In the genomic region with DNA sequence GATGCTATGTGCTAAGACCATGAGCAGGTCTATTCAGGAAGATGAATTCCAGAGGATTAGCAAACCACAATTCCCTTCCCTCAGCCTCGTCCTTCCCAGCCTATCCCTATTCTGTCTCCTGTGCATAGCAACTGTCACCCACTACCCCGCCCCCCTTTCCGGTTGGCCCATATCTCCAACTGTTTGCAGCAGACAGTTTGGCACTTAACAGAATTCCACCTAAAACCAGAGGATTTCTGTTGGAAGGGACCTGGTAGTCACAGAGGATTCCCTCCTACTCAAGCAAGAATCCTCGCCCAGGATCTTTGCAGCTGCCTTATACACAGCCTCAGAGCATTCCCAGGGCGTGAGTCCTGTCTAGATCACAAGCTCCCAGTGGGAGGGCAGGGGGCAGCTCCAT, we compare ENCODE assay signal across 9 mouse cellular contexts. TPM values are rescaled to one million over a fixed set of nuclear protein-coding genes. Genes with fewer than 3 reads are reported as not detected.
DNase-seq lines count a peak whose midpoint lies in the region; ATAC-seq and TF ChIP-seq lines count a peak whose summit lies in the region.
"Had no signal": no experiment of that assay in that cellular context is flagged by ENCODE, and none has a peak within 500 bp of the region (broad histone marks: within the 10 kb centered on the region; RNA-seq: fewer than 3 reads in every experiment).

No protein-coding gene starts in this region.

- TF ChIP-seq CTCF in intestine, postnatal 0 days (IDR thresholded peaks at IDR 0.05; ENCODE audit: low read depth), result no peak
- TF ChIP-seq CTCF in testis, adult 2 months (IDR thresholded peaks at IDR 0.05; ENCODE audit: control insufficient read depth, insufficient read depth, insufficient replicate concordance, low read depth, low read length), result no peak

- no peak overlapping the region for H3K4me2 ChIP-seq in intestine, embryonic 14.5 days (ENCODE audit: low read length)
- no peak overlapping the region for H3K4me2 ChIP-seq in intestine, postnatal 0 days (replicated peaks; ENCODE audit: low read depth)
- no peak overlapping the region for H3K4me2 ChIP-seq in intestine, embryonic 15.5 days (replicated peaks)

- WGBS in intestine, embryonic 14.5 days, result 36% methylated on average over 5 of the region's 5 CpGs
- WGBS in intestine, postnatal 0 days, result 52% methylated on average over 5 of the region's 5 CpGs
- WGBS in intestine, embryonic 15.5 days, result 27% methylated on average over 5 of the region's 5 CpGs

- peaks cover 6% of the 10 kb centered on the region; the same call in 1 of the 2 replicates for H3K4me1 ChIP-seq in intestine, embryonic 14.5 days (replicated peaks; ENCODE audit: control insufficient read depth, insufficient read depth, low read length)
- 0 out of 2 replicates have a peak, but pooled peaks cover 3% of the 10 kb centered on the region for H3K4me1 ChIP-seq in intestine, postnatal 0 days (replicated peaks; ENCODE audit: control insufficient read depth, insufficient read depth, low read length)
- peaks cover 23% of the 10 kb centered on the region for H3K4me1 ChIP-seq in testis, adult 2 months (ENCODE audit: control insufficient read depth, insufficient read depth, low read length)
- peaks cover 4% of the 10 kb centered on the region for H3K4me1 ChIP-seq in intestine, embryonic 15.5 days (replicated peaks)

- ATAC-seq in intestine, embryonic 14.5 days (replicated peaks; ENCODE audit: low FRiP score, low TSS enrichment, low read depth), result peak; percentile 56; the same call in 1 of the 2 replicates
- no peak for ATAC-seq in intestine, postnatal 0 days
- 0 out of 2 replicates have a peak, but pooled peaks have one; percentile 19 for ATAC-seq in intestine, embryonic 15.5 days
- no peak for ATAC-seq in monocyte, adult 5-6 weeks (replicated peaks; ENCODE audit: insufficient number of reproducible peaks, low FRiP score, low TSS enrichment, poor library complexity, severe bottlenecking)

- no peak for DNase-seq in intestine, embryonic 14.5 days (ENCODE audit: low spot score)
- no peak for DNase-seq in testis, postnatal 14 days (ENCODE audit: low spot score)
- DNase-seq in telencephalon, adult 2 months (ENCODE audit: low read depth, low spot score), result peak; percentile 77
- no peak for DNase-seq in frontal cortex, postnatal 14 days (ENCODE audit: low spot score in 2 of 2)
- DNase-seq: spleen, adult 18-20 months had no signal

- no peaks in the 10 kb centered on the region for H3K36me3 ChIP-seq in intestine, embryonic 14.5 days (ENCODE audit: control insufficient read depth, insufficient read depth, low read length)
- H3K36me3 ChIP-seq in intestine, postnatal 0 days (ENCODE audit: control insufficient read depth, insufficient read depth), result no peaks in the 10 kb centered on the region
- peaks cover 2% of the 10 kb centered on the region; the same call in 1 of the 2 replicates for H3K36me3 ChIP-seq in testis, adult 2 months (ENCODE audit: control insufficient read depth, insufficient read depth, low read length)
- no peaks in the 10 kb centered on the region for H3K36me3 ChIP-seq in intestine, embryonic 15.5 days

- TF ChIP-seq POLR2A in testis, adult 2 months (IDR thresholded peaks at IDR 0.05; ENCODE audit: control insufficient read depth, low read depth, low read length), result no peak

- no peak overlapping the region for H3K4me3 ChIP-seq in intestine, embryonic 14.5 days (ENCODE audit: low read depth, low read length)
- H3K4me3 ChIP-seq in intestine, postnatal 0 days (ENCODE audit: low read depth, low read length), result no peak overlapping the region
- peak overlapping the region; percentile 41 for H3K4me3 ChIP-seq in testis, adult 2 months (ENCODE audit: control insufficient read depth, low read depth, low read length)
- H3K4me3 ChIP-seq in intestine, embryonic 15.5 days (replicated peaks), result no peak overlapping the region

- no peaks in the 10 kb centered on the region for H3K27me3 ChIP-seq in intestine, embryonic 14.5 days (replicated peaks; ENCODE audit: control insufficient read depth, insufficient read depth, low read length)
- no peaks in the 10 kb centered on the region for H3K27me3 ChIP-seq in intestine, postnatal 0 days (replicated peaks; ENCODE audit: control insufficient read depth, insufficient read depth, low read length)
- no peaks in the 10 kb centered on the region for H3K27me3 ChIP-seq in testis, adult 2 months (ENCODE audit: control insufficient read depth, insufficient read depth, low read length)
- no peaks in the 10 kb centered on the region for H3K27me3 ChIP-seq in intestine, embryonic 15.5 days (replicated peaks)

- H3K27ac ChIP-seq in intestine, embryonic 14.5 days (ENCODE audit: low read depth), result 0 out of 2 replicates have a peak overlapping the region, but pooled peaks have one; percentile 12
- H3K27ac ChIP-seq in intestine, postnatal 0 days (ENCODE audit: low read depth, low read length), result no peak overlapping the region
- H3K27ac ChIP-seq in testis, adult 2 months (ENCODE audit: control insufficient read depth, insufficient read depth, low read depth, low read length), result peak overlapping the region; percentile 96
- peak overlapping the region; percentile 32; the same call in 1 of the 2 replicates for H3K27ac ChIP-seq in intestine, embryonic 15.5 days

- no peak overlapping the region for H3K9ac ChIP-seq in intestine, embryonic 14.5 days (ENCODE audit: low read length)
- H3K9ac ChIP-seq in intestine, postnatal 0 days (ENCODE audit: low read depth, low read length), result no peak overlapping the region
- H3K9ac ChIP-seq in intestine, embryonic 15.5 days, result no peak overlapping the region

- no peaks in the 10 kb centered on the region for H3K9me3 ChIP-seq in intestine, embryonic 14.5 days (ENCODE audit: control insufficient read depth, low read length)
- H3K9me3 ChIP-seq in intestine, postnatal 0 days (ENCODE audit: control insufficient read depth), result no peaks in the 10 kb centered on the region
- H3K9me3 ChIP-seq in intestine, embryonic 15.5 days, result no peaks in the 10 kb centered on the region

RNA-seq across cellular contexts. Expression of gene Rnf181, which starts 4.4 kb away (rescaled TPM):
- polyA plus RNA-seq in intestine, embryonic 14.5 days (2014; fragmentation: Nextera tagmentation; extraction: Ambion mirVana), result 96.9 and 98.0 TPM in 2 replicates
- polyA plus RNA-seq in intestine, postnatal 0 days (2015; fragmentation: Nextera tagmentation; extraction: Ambion mirVana), result 122 and 132 TPM in 2 replicates
- 284 and 298 TPM in 2 replicates for polyA plus RNA-seq in testis, adult 2 months (2012; rRNA removed)
- 122 and 133 TPM in 2 replicates for polyA plus RNA-seq in intestine, embryonic 15.5 days (2015; fragmentation: Nextera tagmentation; extraction: Ambion mirVana)
- 51.8 to 77.7 TPM (median 56.1 TPM) in 3 replicates for total RNA-seq in monocyte, adult 5-6 weeks (2017)

RNA-seq across cellular contexts. Expression of gene Vamp5, which starts 9.1 kb away (rescaled TPM):
- 19.6 and 21.4 TPM in 2 replicates for polyA plus RNA-seq in intestine, embryonic 14.5 days (2014; fragmentation: Nextera tagmentation; extraction: Ambion mirVana)
- 14.9 and 16.6 TPM in 2 replicates for polyA plus RNA-seq in intestine, postnatal 0 days (2015; fragmentation: Nextera tagmentation; extraction: Ambion mirVana)
- 25.8 and 26.6 TPM in 2 replicates for polyA plus RNA-seq in testis, adult 2 months (2012; rRNA removed)
- 19.2 and 19.4 TPM in 2 replicates for polyA plus RNA-seq in intestine, embryonic 15.5 days (2015; fragmentation: Nextera tagmentation; extraction: Ambion mirVana)
- total RNA-seq in monocyte, adult 5-6 weeks (2017), result 6.6 to 20.9 TPM (median 13.2 TPM) in 3 replicates

RNA-seq across cellular contexts. Expression of gene Tmem150a, which starts 15.9 kb away (rescaled TPM):
- 10.8 and 11.7 TPM in 2 replicates for polyA plus RNA-seq in intestine, embryonic 14.5 days (2014; fragmentation: Nextera tagmentation; extraction: Ambion mirVana)
- polyA plus RNA-seq in intestine, postnatal 0 days (2015; fragmentation: Nextera tagmentation; extraction: Ambion mirVana), result 12.4 and 14.2 TPM in 2 replicates
- polyA plus RNA-seq in testis, adult 2 months (2012; rRNA removed), result 6.6 and 8.7 TPM in 2 replicates
- polyA plus RNA-seq in intestine, embryonic 15.5 days (2015; fragmentation: Nextera tagmentation; extraction: Ambion mirVana), result 11.3 and 14.4 TPM in 2 replicates
- 1.4 to 2.3 TPM in 2 of 3 replicates, not detected in the other for total RNA-seq in monocyte, adult 5-6 weeks (2017)

RNA-seq across cellular contexts. Expression of gene Vamp8, which starts 19.4 kb away (rescaled TPM):
- 177 and 183 TPM in 2 replicates for polyA plus RNA-seq in intestine, embryonic 14.5 days (2014; fragmentation: Nextera tagmentation; extraction: Ambion mirVana)
- polyA plus RNA-seq in intestine, postnatal 0 days (2015; fragmentation: Nextera tagmentation; extraction: Ambion mirVana), result 450 and 453 TPM in 2 replicates
- 14.8 and 16.0 TPM in 2 replicates for polyA plus RNA-seq in testis, adult 2 months (2012; rRNA removed)
- polyA plus RNA-seq in intestine, embryonic 15.5 days (2015; fragmentation: Nextera tagmentation; extraction: Ambion mirVana), result 193 and 229 TPM in 2 replicates
- total RNA-seq in monocyte, adult 5-6 weeks (2017), result 202 to 246 TPM (median 207 TPM) in 3 replicates

RNA-seq across cellular contexts. Expression of gene 0610030E20Rik, which starts 24.0 kb away (rescaled TPM):
- polyA plus RNA-seq in intestine, embryonic 14.5 days (2014; fragmentation: Nextera tagmentation; extraction: Ambion mirVana), result 25.0 and 27.6 TPM in 2 replicates
- polyA plus RNA-seq in intestine, postnatal 0 days (2015; fragmentation: Nextera tagmentation; extraction: Ambion mirVana), result 16.0 and 20.0 TPM in 2 replicates
- 19.6 and 21.5 TPM in 2 replicates for polyA plus RNA-seq in testis, adult 2 months (2012; rRNA removed)
- polyA plus RNA-seq in intestine, embryonic 15.5 days (2015; fragmentation: Nextera tagmentation; extraction: Ambion mirVana), result 25.9 and 26.1 TPM in 2 replicates
- 14.0 to 33.3 TPM (median 20.1 TPM) in 3 replicates for total RNA-seq in monocyte, adult 5-6 weeks (2017)

Comparison
In these comparisons a context has a peak if more than half of its experiments do, and no peak if none do; other contexts are left out.
1. ATAC-seq: peak in intestine, embryonic 14.5 days (single experiment) and intestine, embryonic 15.5 days (single experiment); none in intestine, postnatal 0 days (single experiment) and monocyte, adult 5-6 weeks (single experiment).